Comparison of ENCODE assay signal across 14 mouse cellular contexts in genomic region chr4:13577666-13578065, GRCm38 (mm10).
"Had no signal": no experiment of that assay in that cellular context is flagged by ENCODE, and none has a peak within 500 bp of the region (broad histone marks: within the 10 kb centered on the region; RNA-seq: fewer than 3 reads in every experiment).

No protein-coding gene starts in this region.

- H3K27me3 ChIP-seq: limb, embryonic 13.5 days; lung, embryonic 15.5 days; midbrain, embryonic 13.5 days; neural tube, embryonic 15.5 days had no signal

- DNase-seq: kidney, adult 8-10 months; kidney, postnatal 25 days; layer of hippocampus, adult 9-11 months; layer of hippocampus, postnatal 36 days; right cerebral cortex, adult 18-20 months; right cerebral cortex, postnatal 25 days; thymus, postnatal 4 days had no signal

- H3K9me3 ChIP-seq: limb, embryonic 13.5 days; lung, embryonic 15.5 days; midbrain, embryonic 13.5 days; neural tube, embryonic 15.5 days had no signal

- H3K27ac ChIP-seq: limb, embryonic 13.5 days; liver, embryonic 14.5 days; lung, embryonic 15.5 days; midbrain, embryonic 13.5 days; neural tube, embryonic 15.5 days; stomach, postnatal 0 days had no signal

- H3K4me3 ChIP-seq: limb, embryonic 13.5 days; lung, embryonic 15.5 days; midbrain, embryonic 13.5 days; myocyte; neural tube, embryonic 15.5 days had no signal

- H3K36me3 ChIP-seq: limb, embryonic 13.5 days; lung, embryonic 15.5 days; midbrain, embryonic 13.5 days; neural tube, embryonic 15.5 days had no signal

- H3K4me1 ChIP-seq: limb, embryonic 13.5 days; lung, embryonic 15.5 days; midbrain, embryonic 13.5 days; neural tube, embryonic 15.5 days had no signal

- ATAC-seq: midbrain, embryonic 13.5 days had no signal

- H3K4me2 ChIP-seq: limb, embryonic 13.5 days; lung, embryonic 15.5 days; midbrain, embryonic 13.5 days; neural tube, embryonic 15.5 days had no signal

- H3K9ac ChIP-seq: limb, embryonic 13.5 days; liver, embryonic 14.5 days; lung, embryonic 15.5 days; midbrain, embryonic 13.5 days; neural tube, embryonic 15.5 days had no signal
